In genomic region chr6:71908481-71909381, GRCm38 (mm10) we compare ENCODE assay signal across 8 mouse cellular contexts. TPM values are rescaled to one million over a fixed set of nuclear protein-coding genes. Genes with fewer than 3 reads are reported as not detected.
A peak's percentile ranks its signal among the peaks of the same experiment; 100 is the strongest.
DNase-seq lines count a peak whose midpoint lies in the region; ATAC-seq lines count a peak whose summit lies in the region.

Ptcd3 (minus strand) TSS chr6:71908750.
Polr1a (plus strand) TSS chr6:71909053.

- H3K4me3 ChIP-seq in hindbrain, embryonic 16.5 days (ENCODE audit: low read length): peak within 1 kb of the TSS; percentile 81
- H3K4me3 ChIP-seq in macrophage (ENCODE audit: inconsistent target): peak within 1 kb of the TSS; percentile 81

- under 1% methylated on average over 58 of the region's 58 CpGs for WGBS in hindbrain, embryonic 16.5 days
- WGBS in macrophage (ENCODE audit: missing documents): under 1% methylated on average over 54 of the region's 58 CpGs

- peak; percentile 95 for ATAC-seq in hindbrain, embryonic 16.5 days

- H3K4me1 ChIP-seq in hindbrain, embryonic 16.5 days (ENCODE audit: control insufficient read depth, insufficient read depth, low read depth, low read length): peaks cover 10% of the 10 kb centered on the region

- H3K27me3 ChIP-seq in hindbrain, embryonic 16.5 days (replicated peaks; ENCODE audit: control insufficient read depth, insufficient read depth, low read length): no peaks in the 10 kb centered on the region

- DNase-seq in WW6 (ENCODE audit: low read depth, low spot score): peak; percentile 74
- peak; percentile 79 to 90 for DNase-seq in cerebellum, postnatal 4 days (ENCODE audit: low spot score in 2 of 2)
- peak; percentile 92 for DNase-seq in gastrocnemius, adult 18-20 months (ENCODE audit: low spot score)
- DNase-seq in left cerebral cortex, adult 18-20 months (ENCODE audit: low spot score in 2 of 2): peak; percentile 90
- DNase-seq in right cerebral cortex, adult 18-20 months: peak; percentile 90
- peak; percentile 54 for DNase-seq in urinary bladder, postnatal 10 days (ENCODE audit: low spot score)

- peak within 1 kb of the TSS; percentile 71 for H3K9ac ChIP-seq in hindbrain, embryonic 16.5 days (ENCODE audit: low read depth, low read length)

- H3K79me2 ChIP-seq in macrophage (ENCODE audit: inconsistent target): peaks cover 57% of the 10 kb centered on the region

- peak within 1 kb of the TSS; percentile 91 for H3K4me2 ChIP-seq in hindbrain, embryonic 16.5 days (ENCODE audit: low read length)

- peak within 1 kb of the TSS; percentile 75 for H3K27ac ChIP-seq in hindbrain, embryonic 16.5 days (ENCODE audit: low read depth, low read length)
- H3K27ac ChIP-seq in macrophage: peak within 1 kb of the TSS; percentile 96

- no peaks in the 10 kb centered on the region for H3K9me3 ChIP-seq in hindbrain, embryonic 16.5 days (ENCODE audit: control insufficient read depth, low read length)

- H3K36me3 ChIP-seq in hindbrain, embryonic 16.5 days (ENCODE audit: control insufficient read depth, insufficient read depth, low read length): peaks cover 16% of the 10 kb centered on the region
- peaks cover 18% of the 10 kb centered on the region for H3K36me3 ChIP-seq in macrophage (ENCODE audit: inconsistent target)

RNA-seq across cellular contexts. Expression of gene Ptcd3, which starts in this region (rescaled TPM):
- 10 to 100 TPM; 61.9 to 66.2 TPM for total RNA-seq in gastrocnemius, adult 18-20 months (2021)
- 72.9 and 83.9 TPM in 2 replicates for polyA plus RNA-seq in hindbrain, embryonic 16.5 days (2015; fragmentation: Nextera tagmentation; extraction: Ambion mirVana)
- total RNA-seq in left cerebral cortex, adult 18-20 months (2021): 10 to 100 TPM; 64.2 to 65.2 TPM
- total RNA-seq in macrophage (2018; cell fraction: chromatin; rRNA removed): 100 to 1,000 TPM in 7 of 26 experiments, 10 to 100 TPM in 19; 17.0 to 123 (median 77.9) TPM
- total RNA-seq in macrophage (2018; cell fraction: cytosol; rRNA removed): 10 to 100 TPM; 10.5 to 19.9 (median 14.5) TPM
- total RNA-seq in macrophage (2018; cell fraction: nucleus; rRNA removed): 100 to 1,000 TPM in 2 of 26 experiments, 10 to 100 TPM in 24; 11.6 to 119 (median 36.1) TPM
- 13.1 to 37.8 TPM (median 34.7 TPM) in 3 replicates for polyA plus RNA-seq in macrophage (2018)

RNA-seq across cellular contexts. Expression of gene Polr1a, which starts in this region (rescaled TPM):
- 10 to 100 TPM; 35.9 to 36.4 TPM for total RNA-seq in gastrocnemius, adult 18-20 months (2021)
- 17.9 and 18.3 TPM in 2 replicates for polyA plus RNA-seq in hindbrain, embryonic 16.5 days (2015; fragmentation: Nextera tagmentation; extraction: Ambion mirVana)
- 10 to 100 TPM; 31.4 to 31.8 TPM for total RNA-seq in left cerebral cortex, adult 18-20 months (2021)
- 10 to 100 TPM in 24 of 26 experiments, 1 to 10 TPM in 2; 9.3 to 50.1 (median 26.3) TPM for total RNA-seq in macrophage (2018; cell fraction: chromatin; rRNA removed)
- 10 to 100 TPM in 11 of 26 experiments, 1 to 10 TPM in 15; 5.5 to 15.6 (median 9.3) TPM for total RNA-seq in macrophage (2018; cell fraction: cytosol; rRNA removed)
- total RNA-seq in macrophage (2018; cell fraction: nucleus; rRNA removed): 10 to 100 TPM in 20 of 26 experiments, 1 to 10 TPM in 6; 5.1 to 50.8 (median 13.2) TPM
- polyA plus RNA-seq in macrophage (2018): 6.1 to 26.9 TPM (median 16.6 TPM) in 3 replicates

Comparison
In these comparisons a context has a peak if more than half of its experiments do, and no peak if none do; other contexts are left out.
1. Peak in every context shown above with its lines: DNase-seq, ATAC-seq, H3K4me3 ChIP-seq and H3K27ac ChIP-seq.